Mouse (Mus musculus): ENCODE results near the gene Card11. TPM values are rescaled to one million over a fixed set of nuclear protein-coding genes. Genes with fewer than 3 reads are reported as not detected.

Gene Card11
- polyA plus RNA-seq, 1 experiment = not detected

DNA sequence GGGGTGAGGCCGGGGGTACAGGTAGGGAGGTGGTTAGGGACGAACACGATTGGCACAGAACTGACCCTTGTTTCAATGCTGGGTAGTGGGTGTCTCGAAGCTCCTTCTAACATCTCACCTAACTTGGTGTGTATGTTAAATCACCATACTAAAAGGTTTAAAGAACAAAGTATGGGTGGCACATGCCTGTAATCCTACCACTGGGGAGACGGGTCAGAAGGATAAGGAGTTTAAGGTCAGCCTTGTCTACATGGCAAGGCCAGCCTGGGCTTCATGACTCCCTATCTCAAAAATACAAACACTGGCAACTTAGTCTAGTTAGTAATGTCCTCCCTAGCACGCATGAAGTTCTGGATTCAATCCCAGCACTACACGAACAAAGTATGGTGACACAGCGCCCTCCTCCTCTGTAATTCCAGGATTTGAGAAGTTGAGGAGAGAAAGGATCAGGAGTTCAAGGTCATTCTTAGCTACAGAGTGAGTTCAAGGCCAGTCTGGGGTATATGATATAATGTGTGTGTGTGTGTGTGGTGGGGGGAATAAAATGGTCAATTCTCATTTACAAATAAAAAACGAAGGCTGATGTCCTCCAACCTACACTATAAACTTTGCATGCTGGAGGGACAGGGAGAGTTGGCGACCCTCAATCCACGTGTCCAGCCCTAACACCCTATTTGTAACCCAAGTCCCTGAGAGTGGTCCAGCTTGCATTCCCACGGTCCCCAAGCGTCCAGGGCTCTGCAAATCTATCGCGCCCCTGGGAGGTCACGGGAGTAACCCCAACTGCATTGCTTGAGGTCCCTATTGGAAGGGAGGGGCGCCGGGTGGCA, 171.1 kb downstream of the Card11 start:
- WGBS = 30% methylated on average over 18 of the region's 18 CpGs
- TF ChIP-seq POLR2A (IDR thresholded peaks at IDR 0.05; ENCODE audit: insufficient read depth, low read depth, low read length) = no peak
- TF ChIP-seq CTCF (IDR thresholded peaks at IDR 0.05; ENCODE audit: insufficient read depth, low read depth, low read length) = no peak
- Histone ChIP-seq H3K27ac (ENCODE audit: insufficient read depth, low read depth, low read length) (0 out of 2 replicates have a peak overlapping the region, but pooled peaks have one; percentile 20), H3K4me3 (ENCODE audit: insufficient read depth, low read depth, low read length) (peak overlapping the region; percentile 74), H3K4me1 (ENCODE audit: control insufficient read depth, insufficient read depth, low read length) (peaks cover 13% of the 10 kb centered on the region)

DNA sequence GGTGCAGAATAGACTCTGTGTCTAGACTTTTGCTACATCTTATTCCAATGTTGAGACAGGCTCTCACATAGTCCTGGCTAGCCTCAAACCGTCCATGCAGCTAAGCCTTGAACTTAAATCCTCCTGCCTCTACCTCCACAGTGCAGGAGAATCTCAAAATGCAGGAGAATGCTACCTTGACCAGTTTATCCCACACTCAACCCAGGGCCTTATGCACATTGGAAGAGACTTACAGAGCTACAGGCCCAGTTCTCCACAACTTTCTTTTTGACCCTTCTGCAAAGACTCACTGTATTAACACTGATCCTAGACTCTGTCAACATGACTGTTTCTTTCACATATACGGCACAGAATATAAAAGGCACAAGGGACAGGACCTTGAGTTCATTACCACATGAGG, 172.0 kb downstream of the Card11 start:
- 41% methylated on average over 2 of the region's 2 CpGs for WGBS
- TF ChIP-seq POLR2A (IDR thresholded peaks at IDR 0.05; ENCODE audit: insufficient read depth, low read depth, low read length) (no peak), CTCF (IDR thresholded peaks at IDR 0.05; ENCODE audit: insufficient read depth, low read depth, low read length) (no peak)
- no peak overlapping the region for H3K4me3 ChIP-seq (ENCODE audit: insufficient read depth, low read depth, low read length)
- no peak overlapping the region for H3K27ac ChIP-seq (ENCODE audit: insufficient read depth, low read depth, low read length)
- H3K4me1 ChIP-seq (ENCODE audit: control insufficient read depth, insufficient read depth, low read length) = peaks cover 13% of the 10 kb centered on the region

DNA sequence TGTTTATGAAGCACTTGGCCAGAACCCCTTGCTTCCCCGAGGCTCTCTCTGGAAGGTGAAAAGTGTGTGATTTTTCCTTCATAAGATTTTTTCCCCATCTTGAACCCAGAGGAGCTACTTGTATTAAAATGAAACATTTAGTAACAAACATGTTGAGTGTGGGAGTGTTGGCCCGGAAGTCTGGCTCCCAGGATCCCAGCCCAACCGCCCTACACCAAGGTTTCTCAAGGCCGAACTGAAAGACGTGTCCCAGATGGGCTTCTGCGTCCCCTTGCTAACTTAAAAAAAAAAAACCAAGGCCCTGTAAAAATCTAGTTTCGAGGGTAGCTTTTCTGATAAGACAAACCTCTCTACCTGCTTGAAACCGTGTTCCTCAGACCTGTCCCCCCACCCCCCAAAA, 172.5 kb downstream of the Card11 start:
- Histone ChIP-seq H3K4me3 (ENCODE audit: insufficient read depth, low read depth, low read length) (no peak overlapping the region), H3K4me1 (ENCODE audit: control insufficient read depth, insufficient read depth, low read length) (peaks cover 13% of the 10 kb centered on the region), H3K27ac (ENCODE audit: insufficient read depth, low read depth, low read length) (no peak overlapping the region)
- WGBS = 55% methylated on average over 8 of the region's 8 CpGs
- TF ChIP-seq POLR2A (IDR thresholded peaks at IDR 0.05; ENCODE audit: insufficient read depth, low read depth, low read length) (no peak), CTCF (IDR thresholded peaks at IDR 0.05; ENCODE audit: insufficient read depth, low read depth, low read length) (no peak)

DNA sequence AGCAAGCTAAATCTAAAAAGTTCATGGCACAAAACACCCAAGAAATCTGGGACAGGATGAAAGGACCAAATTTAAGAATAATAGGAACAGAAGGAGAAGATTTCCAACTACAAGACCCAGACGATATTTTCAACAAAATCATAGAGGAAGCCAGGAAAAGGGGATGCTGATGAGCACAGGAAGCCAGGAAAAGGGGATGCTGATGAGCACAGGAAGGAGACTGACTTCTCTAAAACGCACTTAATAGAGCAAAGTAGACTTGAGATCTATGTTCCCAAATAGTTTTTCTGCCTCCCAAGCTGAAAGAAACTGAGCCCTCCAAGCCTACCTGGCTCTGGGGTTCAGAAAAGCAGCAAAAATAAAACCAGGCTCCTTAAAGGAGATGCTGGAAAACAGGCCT, 173.0 kb downstream of the Card11 start:
- H3K4me3 ChIP-seq (ENCODE audit: insufficient read depth, low read depth, low read length) = no peak overlapping the region
- 31% methylated on average over 2 of the region's 2 CpGs for WGBS

DNA sequence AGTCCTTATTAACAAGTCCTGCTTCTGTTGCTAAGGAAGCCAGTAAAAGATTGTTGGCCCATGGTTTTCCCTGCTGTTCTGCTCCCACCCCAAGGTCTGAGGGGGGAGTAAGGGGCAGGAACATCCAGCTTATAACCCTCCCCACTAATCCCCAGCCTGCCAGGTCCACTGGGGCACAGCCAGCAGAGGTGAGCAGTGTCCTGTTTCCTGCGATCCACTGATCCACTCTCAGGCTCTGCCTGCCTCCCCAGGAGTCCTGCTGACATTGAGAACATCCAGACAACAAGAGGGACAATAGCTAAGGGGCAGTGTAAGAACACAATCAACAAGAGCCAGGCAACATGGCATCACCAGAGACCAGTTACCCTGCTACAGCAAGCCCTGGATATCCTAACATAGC, 173.6 kb downstream of the Card11 start:
- no peak overlapping the region; the same call in 1 of the 2 replicates for H3K27ac ChIP-seq (ENCODE audit: insufficient read depth, low read depth, low read length)
- WGBS = 63% methylated on average over 1 of the region's 1 CpGs
- TF ChIP-seq POLR2A (IDR thresholded peaks at IDR 0.05; ENCODE audit: insufficient read depth, low read depth, low read length) (no peak), CTCF (IDR thresholded peaks at IDR 0.05; ENCODE audit: insufficient read depth, low read depth, low read length) (no peak)
- H3K4me1 ChIP-seq (ENCODE audit: control insufficient read depth, insufficient read depth, low read length) = peaks cover 17% of the 10 kb centered on the region
- H3K4me3 ChIP-seq (ENCODE audit: insufficient read depth, low read depth, low read length) = no peak overlapping the region

More for the DNA sequence above, 173.0 kb downstream of the Card11 start:
- TF ChIP-seq POLR2A (IDR thresholded peaks at IDR 0.05; ENCODE audit: insufficient read depth, low read depth, low read length) (no peak), CTCF (IDR thresholded peaks at IDR 0.05; ENCODE audit: insufficient read depth, low read depth, low read length) (no peak)
- peaks cover 16% of the 10 kb centered on the region for H3K4me1 ChIP-seq (ENCODE audit: control insufficient read depth, insufficient read depth, low read length)
- no peak overlapping the region for H3K27ac ChIP-seq (ENCODE audit: insufficient read depth, low read depth, low read length)

DNA sequence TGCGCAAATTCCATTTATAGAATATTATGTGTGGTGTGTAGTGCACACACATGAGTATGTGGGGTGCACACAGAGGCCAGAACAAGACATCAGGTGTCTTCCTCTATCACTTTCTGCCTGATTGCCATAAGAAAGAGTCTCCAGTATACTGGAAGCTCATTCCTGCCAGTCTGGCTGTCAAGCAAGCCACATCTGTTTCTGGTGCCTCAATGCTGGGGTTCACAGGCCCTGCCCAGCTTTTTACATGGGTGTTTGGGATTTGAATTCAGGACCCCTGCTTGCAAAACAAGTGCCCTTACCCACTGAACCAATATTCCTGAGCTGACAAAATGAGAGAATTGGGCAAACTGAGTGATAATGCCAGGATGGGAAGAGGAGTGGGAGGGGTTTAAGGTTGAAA, 174.3 kb downstream of the Card11 start:
- no peak overlapping the region for H3K27ac ChIP-seq (ENCODE audit: insufficient read depth, low read depth, low read length)
- H3K4me1 ChIP-seq (ENCODE audit: control insufficient read depth, insufficient read depth, low read length) = peaks cover 17% of the 10 kb centered on the region
- TF ChIP-seq CTCF (IDR thresholded peaks at IDR 0.05; ENCODE audit: insufficient read depth, low read depth, low read length) = no peak
- 100% methylated on average over 1 of the region's 1 CpGs for WGBS
- no peak overlapping the region for H3K4me3 ChIP-seq (ENCODE audit: insufficient read depth, low read depth, low read length)

DNA sequence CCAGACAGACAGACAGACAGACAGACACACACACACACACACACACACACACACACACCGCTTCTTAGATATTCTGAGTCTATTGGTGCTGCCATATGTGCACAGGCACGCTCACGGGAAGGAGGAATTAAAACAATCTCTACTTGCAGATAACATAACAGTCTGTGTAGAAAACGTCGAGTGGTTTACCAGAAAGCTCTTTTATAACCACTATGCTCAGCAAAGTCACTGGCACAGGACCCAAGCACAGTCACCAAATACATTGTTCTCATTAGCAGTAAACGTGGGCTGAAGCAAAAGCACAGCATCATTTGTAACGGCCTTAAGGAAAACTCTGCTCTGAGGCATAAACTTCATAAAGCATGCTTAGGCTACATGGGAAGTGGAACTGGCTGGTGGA, 176.3 kb downstream of the Card11 start:
- H3K27ac ChIP-seq (ENCODE audit: insufficient read depth, low read depth, low read length) = no peak overlapping the region
- TF ChIP-seq CTCF (IDR thresholded peaks at IDR 0.05; ENCODE audit: insufficient read depth, low read depth, low read length) = no peak
- no peak for TF ChIP-seq POLR2A (IDR thresholded peaks at IDR 0.05; ENCODE audit: insufficient read depth, low read depth, low read length)
- WGBS = 45% methylated on average over 7 of the region's 7 CpGs

DNA sequence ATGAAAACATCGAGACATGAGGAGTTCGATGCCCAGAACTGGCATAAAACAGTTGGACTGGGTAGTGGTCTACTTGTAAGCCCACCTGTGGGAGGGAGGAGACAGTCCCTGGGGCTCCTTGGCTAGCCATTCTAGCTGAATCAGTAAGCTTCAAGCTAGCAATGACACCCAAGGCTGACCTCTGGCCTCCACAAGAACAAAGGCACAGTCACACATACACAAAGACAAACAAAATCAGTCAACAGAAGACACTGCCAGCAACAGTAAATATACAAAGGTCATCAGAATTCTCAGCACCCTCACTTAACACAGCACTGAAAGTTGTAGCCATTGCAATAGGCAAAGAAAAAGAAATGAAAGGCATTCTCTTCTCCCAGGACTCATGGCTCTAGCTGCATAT, 177.0 kb downstream of the Card11 start:
- WGBS = 91% methylated on average over 2 of the region's 2 CpGs
- TF ChIP-seq POLR2A (IDR thresholded peaks at IDR 0.05; ENCODE audit: insufficient read depth, low read depth, low read length) (no peak), CTCF (IDR thresholded peaks at IDR 0.05; ENCODE audit: insufficient read depth, low read depth, low read length) (no peak)
- Histone ChIP-seq H3K27ac (ENCODE audit: insufficient read depth, low read depth, low read length) (no peak overlapping the region), H3K4me3 (ENCODE audit: insufficient read depth, low read depth, low read length) (no peak overlapping the region), H3K4me1 (ENCODE audit: control insufficient read depth, insufficient read depth, low read length) (peaks cover 25% of the 10 kb centered on the region)

More for the DNA sequence above, 176.3 kb downstream of the Card11 start:
- no peak overlapping the region for H3K4me3 ChIP-seq (ENCODE audit: insufficient read depth, low read depth, low read length)
- H3K4me1 ChIP-seq (ENCODE audit: control insufficient read depth, insufficient read depth, low read length) = peaks cover 20% of the 10 kb centered on the region

Other genes with a start within 250 kb of the Card11 start
- not detected in 2 replicates for gene Gna12, start 170.2 kb downstream of the Card11 start, polyA plus RNA-seq (2012; ENCODE audit: insufficient read depth, insufficient read length, low replicate concordance, missing spikeins)
- not detected in 2 replicates for gene Sdk1, start 240.9 kb upstream of the Card11 start, polyA plus RNA-seq (2012; ENCODE audit: insufficient read depth, insufficient read length, low replicate concordance, missing spikeins)

All from olfactory bulb, adult 2 months (tissue).